Mouse (Mus musculus) spleen, postnatal 4 days (tissue): Measurements from ENCODE around the gene Olfr520.
"Not testable (repeated sequence)": the region's sequence is repeated elsewhere in the genome, so short reads cannot be mapped to it uniquely, and the experiment has no call there.

Experiments used
- DNase-seq, 2 experiments: peaks; one replicate each; pipeline ENCODE4 v3.0.0; 2022; ENCODE audit warnings: low spot score in 2 of 2

The Olfr520 gene

DNA sequence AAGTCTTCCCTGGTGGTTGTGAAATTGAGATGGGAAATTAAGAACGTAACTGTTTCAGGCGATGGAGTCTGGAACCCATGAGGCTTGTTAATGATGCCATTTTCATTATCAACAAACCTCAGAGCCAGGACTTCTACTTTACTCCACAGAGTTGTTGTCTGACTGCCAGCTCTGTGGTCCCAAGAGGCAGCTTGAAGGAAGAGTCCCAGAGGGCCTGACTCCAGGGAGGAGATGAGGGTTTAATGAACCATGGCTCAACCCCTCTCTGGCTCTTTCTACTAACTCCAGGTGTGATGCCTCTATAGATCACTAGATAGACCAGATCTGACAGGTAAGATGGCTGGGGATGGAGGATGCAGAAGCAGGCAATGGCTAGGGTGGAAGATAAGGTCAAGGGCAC, at the start of gene Olfr520:
TSS of gene Olfr520 (plus strand) at position 301 of the 400 bp plus-strand sequence.
- DNase-seq = no peak

DNA sequence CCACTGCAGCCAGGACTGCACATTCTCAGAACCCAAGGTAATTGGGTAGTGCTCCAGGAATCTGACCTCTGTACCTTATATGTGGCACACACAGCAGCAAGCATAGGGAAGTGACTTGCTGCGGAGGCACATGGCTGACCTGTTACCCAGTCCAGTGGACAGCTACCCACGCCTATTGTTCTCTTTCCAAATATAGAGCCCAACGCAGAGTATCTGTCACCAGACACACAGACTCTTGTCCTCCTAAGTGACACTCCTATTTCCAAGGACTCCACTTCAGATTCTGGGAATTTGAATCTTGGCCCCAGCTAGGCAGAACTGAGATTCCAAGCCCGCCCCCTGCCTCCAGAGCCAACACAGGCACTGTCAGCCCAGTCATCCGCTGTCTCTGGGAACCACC, 49.3 kb upstream of the Olfr520 start:
- no peak for DNase-seq

DNA sequence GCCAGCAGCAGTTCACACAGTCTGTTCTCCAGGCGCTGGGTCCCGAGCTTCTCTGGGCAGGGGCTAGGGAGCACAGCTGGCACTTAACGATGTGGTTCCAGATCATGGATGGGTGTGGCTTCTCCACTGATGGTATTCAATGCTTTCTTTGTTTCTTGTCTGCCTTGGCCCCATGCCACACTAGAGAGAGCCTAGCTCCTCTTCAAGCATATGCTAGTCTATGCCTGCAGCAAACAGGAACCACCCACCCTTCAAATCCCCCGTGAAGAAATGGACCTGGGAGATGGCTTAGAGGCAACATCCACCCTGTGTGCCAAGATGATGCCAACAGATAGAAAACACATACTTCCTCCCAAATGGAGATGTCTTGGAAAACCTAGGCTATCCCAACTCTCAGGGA, 46.0 kb upstream of the Olfr520 start:
- no peak for DNase-seq

DNA sequence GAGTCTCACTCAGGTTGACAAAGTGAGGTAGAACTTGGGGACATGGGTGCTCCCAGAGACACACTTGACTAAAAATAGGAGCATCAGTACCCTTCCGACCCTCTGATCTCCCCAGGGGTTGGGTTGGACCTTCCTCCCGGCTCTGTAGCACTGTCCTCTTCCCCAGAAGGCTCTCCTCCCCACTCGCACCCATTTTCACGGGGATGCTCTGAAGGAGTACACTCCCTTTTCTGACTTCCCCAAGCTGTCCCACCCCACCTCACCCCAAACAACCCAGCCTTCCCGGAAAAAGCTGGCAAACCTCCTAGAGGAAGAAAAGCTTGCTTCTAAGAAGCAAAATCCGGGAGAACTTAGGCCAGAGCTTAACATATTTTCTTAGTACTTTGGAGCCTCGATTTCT, 39.3 kb upstream of the Olfr520 start:
- no peak for DNase-seq

DNA sequence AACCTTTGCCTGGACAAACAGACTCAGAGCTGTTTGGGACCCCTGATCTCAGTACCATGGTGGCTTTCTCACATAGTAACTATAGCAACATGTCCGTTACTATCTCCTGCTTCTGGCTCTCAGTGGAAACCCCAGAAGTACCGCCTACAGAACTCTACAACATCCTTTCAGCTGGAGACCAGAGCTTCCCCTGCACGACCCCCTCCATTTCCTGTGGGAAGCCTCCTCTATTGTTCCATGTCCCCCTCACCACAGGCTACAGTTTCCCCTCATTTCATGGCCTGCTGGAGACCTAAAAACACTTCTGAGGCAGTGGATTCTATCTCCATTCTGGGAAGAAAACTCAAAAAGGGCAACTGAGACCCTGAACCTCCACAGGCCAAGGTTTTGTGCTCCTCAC, 37.7 kb upstream of the Olfr520 start:
- no peak for DNase-seq

- DNase-seq = no peak
Observed at GRCm38 (mm10) chr7:99693387-99693786, 36.7 kb upstream of the Olfr520 start.

- no peak for DNase-seq
Observed at GRCm38 (mm10) chr7:99693976-99694375, 36.1 kb upstream of the Olfr520 start.

- not testable (repeated sequence) for DNase-seq
Observed at GRCm38 (mm10) chr7:99694424-99694823, 35.6 kb upstream of the Olfr520 start.

GRCm38 (mm10) chr7:99695471-99696057, 34.5 kb upstream of the Olfr520 start:
- no peak for DNase-seq

GRCm38 (mm10) chr7:99698576-99698975, 31.5 kb upstream of the Olfr520 start:
- DNase-seq = no peak

DNA sequence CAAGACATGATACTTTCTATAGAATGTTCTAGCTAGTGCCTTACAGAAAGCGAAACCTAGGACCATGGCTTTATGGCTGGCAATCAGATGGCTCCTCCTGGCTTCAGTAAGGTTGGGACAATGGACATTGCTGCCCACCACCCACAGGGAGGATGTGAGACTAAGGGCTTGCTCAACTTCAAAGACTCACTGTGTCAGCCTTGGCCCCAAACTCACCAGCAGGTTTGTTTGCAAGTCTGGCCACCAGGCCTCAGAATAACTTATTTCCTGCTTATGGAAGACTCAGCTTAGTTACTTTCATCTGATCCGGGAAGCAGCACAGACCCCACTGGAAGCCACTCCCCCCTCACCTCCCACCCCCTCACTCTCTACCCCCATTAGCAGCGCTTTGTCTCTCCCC, 31.0 kb upstream of the Olfr520 start:
- DNase-seq = no peak

- DNase-seq = no peak
Observed at GRCm38 (mm10) chr7:99699709-99700151, 30.3 kb upstream of the Olfr520 start.

GRCm38 (mm10) chr7:99700641-99701040, 29.4 kb upstream of the Olfr520 start:
- DNase-seq = no peak

DNA sequence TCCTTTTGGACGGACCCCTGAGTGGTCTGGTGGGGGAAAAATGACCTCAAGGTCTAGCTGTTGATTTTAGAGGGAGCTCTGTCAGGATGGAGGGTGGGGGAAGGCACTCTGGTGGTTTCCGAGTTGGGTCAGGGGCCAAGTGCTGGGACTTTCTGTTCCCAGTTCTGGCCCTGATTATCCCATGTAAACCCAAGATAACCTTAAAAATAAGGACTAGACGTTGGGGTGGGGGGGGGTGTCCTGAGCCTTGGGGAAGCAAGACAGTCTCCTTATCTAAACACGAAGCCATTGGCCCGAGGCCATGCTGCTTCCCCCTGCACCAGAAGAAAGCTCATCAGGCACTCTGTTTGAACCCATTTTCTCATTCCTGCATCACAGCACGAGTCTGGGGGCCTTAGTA, 27.9 kb upstream of the Olfr520 start:
- DNase-seq = no peak

DNA sequence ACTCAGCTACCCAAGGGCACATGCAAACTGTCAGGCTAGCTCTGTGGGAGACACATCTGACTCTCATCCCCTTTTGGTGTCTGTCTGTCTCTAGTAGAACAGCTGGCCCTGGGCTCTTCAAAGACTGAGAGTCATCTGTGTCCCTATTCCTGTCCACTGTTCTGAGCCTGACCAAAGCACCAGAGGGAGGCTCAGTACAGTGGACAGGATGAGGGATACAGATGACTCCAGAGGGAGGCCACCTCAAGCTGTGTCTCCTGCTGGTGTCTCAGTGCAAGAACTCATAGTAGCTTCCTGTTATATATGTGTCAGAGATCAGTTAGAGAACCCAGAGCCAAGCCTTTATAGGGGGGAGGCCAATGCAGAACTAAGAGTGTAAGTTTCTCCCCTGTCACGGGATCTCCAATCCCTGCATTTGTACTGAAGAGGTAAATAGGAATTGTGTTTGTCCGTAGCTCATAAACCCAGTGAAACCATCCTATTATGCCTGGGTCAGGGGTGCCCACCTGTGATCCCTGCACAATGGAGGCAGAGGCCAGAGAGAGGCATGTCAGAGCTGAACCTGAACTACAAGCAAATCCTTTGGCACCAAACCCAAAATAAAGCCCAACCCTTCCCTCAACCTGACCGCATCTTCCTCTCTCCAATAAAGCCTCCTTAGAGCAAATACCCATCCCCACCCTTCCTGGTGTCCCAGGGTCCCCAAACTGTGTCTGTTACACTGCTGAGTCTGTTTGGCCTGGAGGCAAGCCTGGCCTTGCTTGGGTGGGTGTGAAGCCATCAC, 25.1 kb upstream of the Olfr520 start:
- no peak for DNase-seq

DNA sequence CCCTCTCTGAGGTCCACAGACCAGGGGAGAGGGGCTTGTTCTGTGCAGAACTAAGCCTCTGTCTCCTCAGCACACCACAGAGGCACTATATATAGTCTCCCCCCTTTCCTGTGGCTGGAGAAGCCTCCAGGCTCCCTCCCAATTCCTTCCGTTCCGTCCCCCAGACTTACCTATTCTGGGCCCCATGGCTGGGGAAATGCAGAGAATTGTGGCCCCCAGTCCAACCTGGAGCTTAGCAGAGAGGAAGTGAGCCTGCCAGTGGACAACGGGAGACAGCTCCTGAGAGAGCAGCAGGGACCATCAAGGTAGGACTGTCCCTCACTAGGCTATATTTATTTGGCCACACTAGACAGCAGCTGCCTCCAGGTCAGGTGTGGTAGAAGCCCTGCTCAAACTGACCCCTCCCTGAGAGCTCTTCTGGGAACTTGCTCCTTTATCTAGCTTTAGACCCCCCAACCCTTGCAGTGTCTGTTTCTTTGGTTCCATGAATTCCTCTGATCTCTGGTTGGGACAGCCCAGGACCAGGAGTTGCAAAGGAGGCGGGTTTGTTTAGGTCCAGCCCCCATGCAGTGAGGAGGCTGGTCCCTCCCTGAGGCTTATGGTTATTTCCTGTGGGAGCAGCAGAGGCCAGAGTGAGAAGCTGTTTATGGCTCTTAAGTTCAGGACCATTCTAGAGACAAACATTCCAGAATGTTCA, 23.6 kb upstream of the Olfr520 start:
- DNase-seq = no peak

GRCm38 (mm10) chr7:99707038-99707595, 23.0 kb upstream of the Olfr520 start:
- no peak for DNase-seq

- DNase-seq = no peak
Observed at GRCm38 (mm10) chr7:99707671-99708070, 22.4 kb upstream of the Olfr520 start.

DNA sequence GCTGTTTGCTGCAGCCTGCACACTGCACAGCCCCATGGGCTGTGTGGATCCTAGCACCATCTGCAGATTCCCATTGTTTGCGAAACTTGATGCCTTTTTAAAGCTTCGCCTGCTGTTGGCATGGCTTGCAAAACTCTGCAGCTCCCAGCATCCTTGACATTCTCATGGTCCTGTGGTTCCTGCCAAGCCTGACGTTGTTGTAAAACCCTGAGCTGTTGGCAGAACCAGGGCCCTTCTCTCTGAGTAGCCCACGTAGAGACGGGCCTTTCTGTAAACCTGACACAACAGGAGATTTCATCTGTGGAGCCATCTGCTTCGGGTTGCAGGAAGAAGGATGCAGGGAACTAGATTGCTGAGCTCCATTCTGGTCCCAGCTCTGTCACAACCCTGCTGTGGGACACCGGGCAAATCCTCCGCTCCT, 21.8 kb upstream of the Olfr520 start:
- no peak for DNase-seq

- no peak for DNase-seq
Observed at GRCm38 (mm10) chr7:99708750-99709149, 21.3 kb upstream of the Olfr520 start.

DNA sequence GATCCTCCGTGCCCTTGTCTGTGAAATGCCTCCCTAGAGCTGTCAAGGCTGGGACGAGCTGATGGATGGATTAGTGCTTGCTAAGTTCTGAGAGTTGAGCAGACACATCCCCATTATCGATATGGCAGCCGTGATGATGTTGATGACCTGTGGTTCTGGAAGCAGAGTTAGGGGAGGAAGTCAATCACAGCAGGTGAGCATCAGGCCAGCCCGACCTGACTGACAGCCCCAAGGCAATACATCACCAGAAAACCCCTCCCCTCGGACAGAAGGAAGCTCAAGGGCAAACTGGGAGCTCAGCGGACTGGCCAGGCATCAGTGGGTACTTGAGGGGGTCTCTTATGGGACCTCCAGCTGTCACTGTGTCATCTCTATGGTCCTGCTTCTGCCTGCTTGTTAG, 20.1 kb upstream of the Olfr520 start:
- no peak for DNase-seq

- peak; percentile 42 to 74 for DNase-seq
Observed at GRCm38 (mm10) chr7:99710476-99710875, 19.6 kb upstream of the Olfr520 start.

DNA sequence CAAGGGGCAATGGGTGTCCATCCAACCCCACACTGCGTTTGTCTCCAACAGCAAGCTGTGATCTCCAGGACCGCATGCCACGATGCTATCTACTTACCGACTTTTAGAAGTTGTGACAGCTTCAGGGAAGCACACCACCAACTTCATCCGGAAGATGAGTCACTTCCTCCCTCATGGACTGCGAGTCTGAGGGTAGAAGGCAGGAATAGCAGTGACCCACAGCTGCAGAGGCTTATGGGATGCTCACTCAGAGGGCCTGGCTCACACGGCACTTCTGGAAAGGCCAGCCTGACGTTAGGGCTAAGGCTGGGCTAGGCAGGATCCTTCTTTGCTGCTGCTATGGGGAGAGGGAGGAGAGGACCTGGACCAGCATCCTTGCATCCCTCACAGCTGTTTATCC, 18.9 kb upstream of the Olfr520 start, which contains the start of gene Slco2b1:
TSS of gene Slco2b1 (minus strand) at position 175 of the 400 bp plus-strand sequence.
- no peak for DNase-seq
